7 mouse cellular contexts compared by ENCODE assay signal in the genomic region with DNA sequence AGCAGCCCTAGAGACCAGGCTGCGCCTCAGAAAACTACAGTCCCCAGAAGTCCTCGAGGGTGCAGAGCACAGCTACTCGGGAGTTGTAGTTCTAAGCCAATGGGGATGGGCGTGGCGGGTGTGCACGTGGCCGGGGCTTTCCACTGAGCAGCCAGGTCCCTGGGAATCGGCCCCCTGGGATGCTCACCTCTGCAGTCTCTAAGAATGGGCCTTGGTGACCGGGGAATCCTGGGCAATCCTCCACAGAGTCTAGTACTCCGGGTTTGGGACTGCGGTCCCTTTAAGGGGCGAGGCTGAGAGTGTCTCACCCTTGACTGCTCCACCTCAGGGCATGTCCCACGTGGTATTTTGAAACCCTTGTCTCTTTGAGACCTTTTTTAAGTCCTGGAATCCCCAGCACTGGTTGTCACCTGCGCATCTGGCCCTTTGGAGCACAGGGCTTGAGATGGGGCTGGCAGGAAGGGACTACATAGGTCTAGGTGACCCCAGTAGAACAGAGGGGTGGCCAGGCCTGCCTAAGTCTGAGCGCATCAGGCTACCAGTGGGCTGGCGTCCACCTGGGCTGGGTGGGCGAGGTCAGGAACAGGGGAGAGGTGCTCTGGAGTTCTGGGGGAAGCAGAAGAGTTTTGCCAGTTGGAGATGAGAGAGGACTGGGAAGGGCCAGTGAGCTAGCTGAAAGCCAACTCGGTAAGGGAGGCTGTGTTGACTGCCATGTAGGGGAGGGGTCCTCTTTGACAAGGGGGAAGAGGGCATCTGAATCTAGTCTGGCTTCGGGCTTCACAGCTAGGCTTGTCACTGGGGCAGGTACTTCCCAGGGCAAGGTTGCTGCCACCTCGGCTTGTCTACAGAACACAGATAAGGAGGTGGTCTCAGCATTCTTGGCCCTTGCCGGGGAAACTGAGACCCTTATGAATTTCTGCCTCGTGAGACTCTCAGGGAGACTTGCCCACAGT. TPM values are rescaled to one million over a fixed set of nuclear protein-coding genes. Genes with fewer than 3 reads are reported as not detected.
A peak's percentile ranks its signal among the peaks of the same experiment; 100 is the strongest.
DNase-seq lines count a peak whose midpoint lies in the region; ATAC-seq lines count a peak whose summit lies in the region.

No protein-coding gene starts in this region.

- H3K4me1 ChIP-seq in embryonic facial prominence, embryonic 12.5 days, result peaks cover 11% of the 10 kb centered on the region
- peaks cover 20% of the 10 kb centered on the region for H3K4me1 ChIP-seq in heart, embryonic 10.5 days
- H3K4me1 ChIP-seq in limb, embryonic 13.5 days, result peaks cover 10% of the 10 kb centered on the region
- H3K4me1 ChIP-seq in midbrain, embryonic 13.5 days (replicated peaks), result peaks cover 8% of the 10 kb centered on the region

- peak overlapping the region; percentile 24; the same call in 1 of the 2 replicates for H3K9ac ChIP-seq in embryonic facial prominence, embryonic 12.5 days
- H3K9ac ChIP-seq in limb, embryonic 13.5 days, result 0 out of 2 replicates have a peak overlapping the region, but pooled peaks have one; percentile 31
- H3K9ac ChIP-seq in midbrain, embryonic 13.5 days (replicated peaks), result peak overlapping the region; percentile 48; the same call in 1 of the 2 replicates

- H3K27me3 ChIP-seq in embryonic facial prominence, embryonic 12.5 days, result no peaks in the 10 kb centered on the region
- H3K27me3 ChIP-seq in heart, embryonic 10.5 days (ENCODE audit: insufficient read depth, poor library complexity, severe bottlenecking), result no peaks in the 10 kb centered on the region
- no peaks in the 10 kb centered on the region for H3K27me3 ChIP-seq in limb, embryonic 13.5 days
- no peaks in the 10 kb centered on the region for H3K27me3 ChIP-seq in midbrain, embryonic 13.5 days

- peak; percentile 75 for DNase-seq in adrenal gland, postnatal 10 days
- peak; percentile 92 for DNase-seq in heart, embryonic 10.5 days (ENCODE audit: low spot score)
- DNase-seq in kidney, adult 8-10 months, result peak; percentile 65 to 74
- DNase-seq in spleen, adult 12 weeks (ENCODE audit: low spot score), result peak; percentile 31

- peak overlapping the region; percentile 30 for H3K4me3 ChIP-seq in embryonic facial prominence, embryonic 12.5 days
- peak overlapping the region; percentile 50 for H3K4me3 ChIP-seq in heart, embryonic 10.5 days
- H3K4me3 ChIP-seq in limb, embryonic 13.5 days, result peak overlapping the region; percentile 34
- peak overlapping the region; percentile 38 for H3K4me3 ChIP-seq in midbrain, embryonic 13.5 days (replicated peaks)

- peak; percentile 91 for ATAC-seq in embryonic facial prominence, embryonic 12.5 days (ENCODE audit: insufficient number of reproducible peaks, insufficient read depth, low FRiP score, low TSS enrichment)
- ATAC-seq in limb, embryonic 13.5 days (ENCODE audit: low FRiP score, low read depth), result peak; percentile 92
- ATAC-seq in midbrain, embryonic 13.5 days, result peak; percentile 98

- H3K27ac ChIP-seq in embryonic facial prominence, embryonic 12.5 days, result peak overlapping the region; percentile 57
- H3K27ac ChIP-seq in heart, embryonic 10.5 days, result peak overlapping the region; percentile 81
- H3K27ac ChIP-seq in limb, embryonic 13.5 days, result no peak overlapping the region
- 0 out of 2 replicates have a peak overlapping the region, but pooled peaks have one; percentile 39 for H3K27ac ChIP-seq in midbrain, embryonic 13.5 days

- 29% methylated on average over 22 of the region's 22 CpGs for WGBS in embryonic facial prominence, embryonic 12.5 days
- 22% methylated on average over 22 of the region's 22 CpGs for WGBS in heart, embryonic 10.5 days
- 25% methylated on average over 22 of the region's 22 CpGs for WGBS in limb, embryonic 13.5 days
- WGBS in midbrain, embryonic 13.5 days, result 25% methylated on average over 22 of the region's 22 CpGs

- H3K4me2 ChIP-seq in embryonic facial prominence, embryonic 12.5 days (replicated peaks), result peak overlapping the region; percentile 55
- peak overlapping the region; percentile 60 for H3K4me2 ChIP-seq in limb, embryonic 13.5 days (replicated peaks)
- peak overlapping the region; percentile 62 for H3K4me2 ChIP-seq in midbrain, embryonic 13.5 days (replicated peaks)

- no peaks in the 10 kb centered on the region for H3K9me3 ChIP-seq in embryonic facial prominence, embryonic 12.5 days
- H3K9me3 ChIP-seq in heart, embryonic 10.5 days, result no peaks in the 10 kb centered on the region
- 0 out of 2 replicates have a peak, but pooled peaks cover 4% of the 10 kb centered on the region for H3K9me3 ChIP-seq in limb, embryonic 13.5 days
- H3K9me3 ChIP-seq in midbrain, embryonic 13.5 days, result no peaks in the 10 kb centered on the region

- no peaks in the 10 kb centered on the region for H3K36me3 ChIP-seq in embryonic facial prominence, embryonic 12.5 days
- no peaks in the 10 kb centered on the region for H3K36me3 ChIP-seq in heart, embryonic 10.5 days
- H3K36me3 ChIP-seq in limb, embryonic 13.5 days, result no peaks in the 10 kb centered on the region
- H3K36me3 ChIP-seq in midbrain, embryonic 13.5 days, result no peaks in the 10 kb centered on the region

RNA-seq across cellular contexts. Expression of gene Ier5l, which starts 22.2 kb away (rescaled TPM):
- total RNA-seq in adrenal gland, postnatal 10 days (2021), result 1 to 10 TPM; 5.9 to 8.4 TPM
- polyA plus RNA-seq in embryonic facial prominence, embryonic 12.5 days (2016; fragmentation: Nextera tagmentation; extraction: Ambion mirVana), result 4.2 and 4.5 TPM in 2 replicates
- 1.00 and 2.2 TPM in 2 replicates for polyA plus RNA-seq in heart, embryonic 10.5 days (2016; fragmentation: Nextera tagmentation; extraction: Ambion mirVana)
- polyA plus RNA-seq in limb, embryonic 13.5 days (2015; fragmentation: Nextera tagmentation; extraction: Ambion mirVana), result 2.9 and 3.0 TPM in 2 replicates
- 1.8 and 2.0 TPM in 2 replicates for polyA plus RNA-seq in midbrain, embryonic 13.5 days (2015; fragmentation: Nextera tagmentation; extraction: Ambion mirVana)

Comparison
In these comparisons a context has a peak if more than half of its experiments do, and no peak if none do; other contexts are left out.
1. DNase-seq: peak in every context shown above with its lines; median percentile 92 in heart, embryonic 10.5 days; 75 in adrenal gland, postnatal 10 days; 70 in kidney, adult 8-10 months; 31 in spleen, adult 12 weeks.